Mouse (Mus musculus): ENCODE data around the gene Prss57. TPM values are rescaled to one million over a fixed set of nuclear protein-coding genes. Genes with fewer than 3 reads are reported as not detected.
A peak's percentile ranks its signal among the peaks of the same experiment; 100 is the strongest.

Gene Prss57
- polyA plus RNA-seq (2012; rRNA removed) (1.6 TPM in 2 replicates), polyA plus RNA-seq (2014; fragmentation: Nextera tagmentation; extraction: Ambion mirVana) (3.2 and 4.9 TPM in 2 replicates)

- Histone ChIP-seq H3K4me1 (replicated peaks; ENCODE audit: control insufficient read depth in 2 of 2, insufficient read depth in 2 of 2, low read length in 1 of 2) (no peaks in the 10 kb centered on the region; a peak in 1 of 4 replicates), H3K9me3 (ENCODE audit: control insufficient read depth, low read length) (no peaks in the 10 kb centered on the region), H3K4me2 (ENCODE audit: low read depth) (no peak within 1 kb of the TSS), H3K9ac (replicated peaks) (no peak within 1 kb of the TSS), H3K4me3 (ENCODE audit: insufficient read depth in 1 of 2, low read depth in 2 of 2, low read length in 2 of 2) (no peak within 1 kb of the TSS), H3K27ac (no peak within 1 kb of the TSS), H3K27me3 (ENCODE audit: control insufficient read depth, insufficient read depth, low read length) (peaks cover 3% of the 10 kb centered on the region; the same call in 1 of the 2 replicates), H3K36me3 (replicated peaks; ENCODE audit: control insufficient read depth, insufficient read depth, low read depth) (no peaks in the 10 kb centered on the region)
- 53% methylated on average over 4 of the region's 4 CpGs for WGBS (ENCODE audit: insufficient replicate concordance)
- TF ChIP-seq CTCF (IDR thresholded peaks at IDR 0.05; ENCODE audit: low read depth): no peak
- TF ChIP-seq EP300 (IDR thresholded peaks at IDR 0.05; ENCODE audit: low read depth): no peak
- ATAC-seq (ENCODE audit: insufficient read depth): no peak
- DNase-seq (ENCODE audit: low read depth in 3 of 3, low spot score in 3 of 3): no peak
Measured at GRCm38 (mm10) chr10:79790861-79791260, at the start of gene Prss57. TSS of gene Prss57 (minus strand) at chr10:79790961.

GRCm38 (mm10) chr10:79840091-79840490, 49.3 kb upstream of the Prss57 start:
- Histone ChIP-seq H3K9ac (replicated peaks) (no peak overlapping the region), H3K4me1 (replicated peaks; ENCODE audit: control insufficient read depth in 2 of 2, insufficient read depth in 2 of 2, low read length in 1 of 2) (peaks cover 0 to 2% of the 10 kb centered on the region in 2 experiments; a peak in 1 of 4 replicates), H3K27me3 (ENCODE audit: control insufficient read depth, insufficient read depth, low read length) (no peaks in the 10 kb centered on the region), H3K9me3 (ENCODE audit: control insufficient read depth, low read length) (no peaks in the 10 kb centered on the region; the same call in 1 of the 2 replicates), H3K27ac (no peak overlapping the region), H3K4me3 (ENCODE audit: insufficient read depth in 1 of 2, low read depth in 2 of 2, low read length in 2 of 2) (no peak overlapping the region), H3K4me2 (ENCODE audit: low read depth) (no peak overlapping the region), H3K36me3 (replicated peaks; ENCODE audit: control insufficient read depth, insufficient read depth, low read depth) (no peaks in the 10 kb centered on the region)
- TF ChIP-seq CTCF (IDR thresholded peaks at IDR 0.05; ENCODE audit: low read depth): no peak
- no peak for TF ChIP-seq EP300 (IDR thresholded peaks at IDR 0.05; ENCODE audit: low read depth)
- DNase-seq (ENCODE audit: low read depth in 3 of 3, low spot score in 3 of 3) (no peak), ATAC-seq (ENCODE audit: insufficient read depth) (no peak)
- 69% methylated on average over 3 of the region's 3 CpGs for WGBS (ENCODE audit: insufficient replicate concordance)

- ATAC-seq (ENCODE audit: insufficient read depth) (no peak), DNase-seq (ENCODE audit: low read depth in 3 of 3, low spot score in 3 of 3) (no peak)
- no peak overlapping the region for H3K9ac ChIP-seq (replicated peaks)
- H3K4me3 ChIP-seq (ENCODE audit: insufficient read depth in 1 of 2, low read depth in 2 of 2, low read length in 2 of 2): no peak overlapping the region
- TF ChIP-seq CTCF (IDR thresholded peaks at IDR 0.05; ENCODE audit: low read depth): no peak
- TF ChIP-seq EP300 (IDR thresholded peaks at IDR 0.05; ENCODE audit: low read depth): no peak
- peaks cover 0 to 2% of the 10 kb centered on the region in 2 experiments; a peak in 1 of 4 replicates for H3K4me1 ChIP-seq (replicated peaks; ENCODE audit: control insufficient read depth in 2 of 2, insufficient read depth in 2 of 2, low read length in 1 of 2)
- H3K36me3 ChIP-seq (replicated peaks; ENCODE audit: control insufficient read depth, insufficient read depth, low read depth): no peaks in the 10 kb centered on the region
- H3K27ac ChIP-seq: no peak overlapping the region
- no peak overlapping the region for H3K4me2 ChIP-seq (ENCODE audit: low read depth)
- no peaks in the 10 kb centered on the region; the same call in 1 of the 2 replicates for H3K9me3 ChIP-seq (ENCODE audit: control insufficient read depth, low read length)
- H3K27me3 ChIP-seq (ENCODE audit: control insufficient read depth, insufficient read depth, low read length): no peaks in the 10 kb centered on the region
- 28% methylated on average over 2 of the region's 2 CpGs for WGBS (ENCODE audit: insufficient replicate concordance)
Measured at GRCm38 (mm10) chr10:79838151-79838550, 47.4 kb upstream of the Prss57 start.

GRCm38 (mm10) chr10:79836918-79837317, 46.2 kb upstream of the Prss57 start:
- Histone ChIP-seq H3K36me3 (replicated peaks; ENCODE audit: control insufficient read depth, insufficient read depth, low read depth) (no peaks in the 10 kb centered on the region), H3K4me2 (ENCODE audit: low read depth) (no peak overlapping the region)
- 76% methylated on average over 3 of the region's 3 CpGs for WGBS (ENCODE audit: insufficient replicate concordance)

GRCm38 (mm10) chr10:79834769-79835398, 44.1 kb upstream of the Prss57 start:
- H3K27ac ChIP-seq: no peak overlapping the region
- DNase-seq (ENCODE audit: low read depth in 3 of 3, low spot score in 3 of 3): peak in 2 of 3 experiments; percentile 38 to 43
- H3K4me3 ChIP-seq (ENCODE audit: insufficient read depth in 1 of 2, low read depth in 2 of 2, low read length in 2 of 2): no peak overlapping the region
- H3K27me3 ChIP-seq (ENCODE audit: control insufficient read depth, insufficient read depth, low read length): no peaks in the 10 kb centered on the region
- H3K4me2 ChIP-seq (ENCODE audit: low read depth): no peak overlapping the region
- 27% methylated on average over 9 of the region's 9 CpGs for WGBS (ENCODE audit: insufficient replicate concordance)
- TF ChIP-seq CTCF (IDR thresholded peaks at IDR 0.05; ENCODE audit: low read depth) (peak; percentile 96), EP300 (IDR thresholded peaks at IDR 0.05; ENCODE audit: low read depth) (no peak)
- no peaks in the 10 kb centered on the region for H3K36me3 ChIP-seq (replicated peaks; ENCODE audit: control insufficient read depth, insufficient read depth, low read depth)
- H3K9ac ChIP-seq (replicated peaks): no peak overlapping the region
- ATAC-seq (ENCODE audit: insufficient read depth): no peak
- H3K9me3 ChIP-seq (ENCODE audit: control insufficient read depth, low read length): no peaks in the 10 kb centered on the region; the same call in 1 of the 2 replicates
- no peaks in the 10 kb centered on the region; a peak in 1 of 4 replicates for H3K4me1 ChIP-seq (replicated peaks; ENCODE audit: control insufficient read depth in 2 of 2, insufficient read depth in 2 of 2, low read length in 1 of 2)

More at GRCm38 (mm10) chr10:79836918-79837317, 46.2 kb upstream of the Prss57 start:
- DNase-seq (ENCODE audit: low read depth in 3 of 3, low spot score in 3 of 3): no peak
- ATAC-seq (ENCODE audit: insufficient read depth): no peak
- Histone ChIP-seq H3K9ac (replicated peaks) (no peak overlapping the region), H3K4me3 (ENCODE audit: insufficient read depth in 1 of 2, low read depth in 2 of 2, low read length in 2 of 2) (no peak overlapping the region), H3K27ac (no peak overlapping the region), H3K27me3 (ENCODE audit: control insufficient read depth, insufficient read depth, low read length) (no peaks in the 10 kb centered on the region), H3K9me3 (ENCODE audit: control insufficient read depth, low read length) (no peaks in the 10 kb centered on the region; the same call in 1 of the 2 replicates), H3K4me1 (replicated peaks; ENCODE audit: control insufficient read depth in 2 of 2, insufficient read depth in 2 of 2, low read length in 1 of 2) (peaks cover 0 to 2% of the 10 kb centered on the region in 2 experiments; a peak in 1 of 4 replicates)
- no peak for TF ChIP-seq EP300 (IDR thresholded peaks at IDR 0.05; ENCODE audit: low read depth)
- peak; percentile 37 for TF ChIP-seq CTCF (IDR thresholded peaks at IDR 0.05; ENCODE audit: low read depth)
